ENCODE assay signal across 8 mouse cellular contexts in the genomic region with DNA sequence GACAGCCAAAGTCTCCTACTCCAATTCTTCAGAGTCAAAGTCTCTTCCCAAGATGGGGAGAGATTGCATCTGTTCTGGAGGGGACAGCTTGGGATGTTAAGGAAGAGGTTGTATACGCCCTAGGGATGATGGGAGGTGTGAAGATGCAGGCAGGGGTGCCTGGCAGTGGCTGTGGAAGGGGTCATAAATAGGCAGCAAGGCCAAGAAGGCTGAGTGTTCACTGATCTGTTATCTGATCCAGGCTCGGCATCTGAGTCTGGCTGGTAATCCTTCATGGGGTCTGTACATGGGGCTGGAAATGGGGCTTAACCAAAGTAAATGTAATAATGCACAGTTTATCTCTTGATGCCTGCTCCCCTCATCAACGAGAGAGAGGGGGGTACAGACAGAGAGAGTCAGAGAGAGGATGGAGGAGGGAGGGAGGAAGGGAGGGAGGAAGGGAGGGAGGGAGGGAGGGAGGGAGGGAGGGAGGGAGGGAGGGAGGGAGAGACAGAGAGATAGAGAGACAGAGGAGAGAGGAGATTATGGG. TPM values are rescaled to one million over a fixed set of nuclear protein-coding genes. Genes with fewer than 3 reads are reported as not detected.
DNase-seq lines count a peak whose midpoint lies in the region; ATAC-seq and TF ChIP-seq lines count a peak whose summit lies in the region.

A gene (plus strand): TSS at position 212 of the 529 bp plus-strand sequence.

- peak within 1 kb of the TSS; percentile 72 for H3K4me2 ChIP-seq in forebrain, embryonic 13.5 days
- peak within 1 kb of the TSS; percentile 74 for H3K4me2 ChIP-seq in hindbrain, embryonic 12.5 days (replicated peaks)
- H3K4me2 ChIP-seq in liver, embryonic 16.5 days (ENCODE audit: low read depth, low read length) = peak within 1 kb of the TSS; percentile 50

- H3K27me3 ChIP-seq in E14TG2a.4 (ENCODE audit: insufficient read depth, low read length) = peaks cover 45% of the 10 kb centered on the region
- H3K27me3 ChIP-seq in forebrain, embryonic 13.5 days = peaks cover 17% of the 10 kb centered on the region
- no peaks in the 10 kb centered on the region for H3K27me3 ChIP-seq in hindbrain, embryonic 12.5 days
- peaks cover 4% of the 10 kb centered on the region; the same call in 1 of the 2 replicates for H3K27me3 ChIP-seq in liver, embryonic 16.5 days (ENCODE audit: control insufficient read depth, insufficient read depth, low read depth, low read length)

- H3K27ac ChIP-seq in forebrain, embryonic 13.5 days = no peak within 1 kb of the TSS
- 0 out of 2 replicates have a peak within 1 kb of the TSS, but pooled peaks have one; percentile 35 for H3K27ac ChIP-seq in hindbrain, embryonic 12.5 days
- H3K27ac ChIP-seq in liver, embryonic 16.5 days (ENCODE audit: low read length) = no peak within 1 kb of the TSS

- no peaks in the 10 kb centered on the region for H3K36me3 ChIP-seq in E14TG2a.4 (ENCODE audit: insufficient read depth, low read length)
- H3K36me3 ChIP-seq in forebrain, embryonic 13.5 days (ENCODE audit: poor library complexity, severe bottlenecking) = no peaks in the 10 kb centered on the region
- H3K36me3 ChIP-seq in hindbrain, embryonic 12.5 days = no peaks in the 10 kb centered on the region
- no peaks in the 10 kb centered on the region for H3K36me3 ChIP-seq in liver, embryonic 16.5 days (ENCODE audit: control insufficient read depth, insufficient read depth)

- no peaks in the 10 kb centered on the region for H3K9me3 ChIP-seq in E14TG2a.4 (ENCODE audit: low read length)
- H3K9me3 ChIP-seq in forebrain, embryonic 13.5 days (replicated peaks) = no peaks in the 10 kb centered on the region
- no peaks in the 10 kb centered on the region for H3K9me3 ChIP-seq in hindbrain, embryonic 12.5 days (replicated peaks)
- no peaks in the 10 kb centered on the region for H3K9me3 ChIP-seq in liver, embryonic 16.5 days (replicated peaks; ENCODE audit: control insufficient read depth, low read length)

- DNase-seq in adrenal gland, adult 18-20 months (ENCODE audit: low spot score in 2 of 2) = no peak
- DNase-seq in adrenal gland, adult (ENCODE audit: inconsistent age in 2 of 2, low spot score in 1 of 2) = no peak

- H3K4me1 ChIP-seq in E14TG2a.4 (replicated peaks; ENCODE audit: low read depth, low read length) = peaks cover 16% of the 10 kb centered on the region
- H3K4me1 ChIP-seq in forebrain, embryonic 13.5 days = peaks cover 10% of the 10 kb centered on the region; the same call in 1 of the 2 replicates
- peaks cover 10% of the 10 kb centered on the region for H3K4me1 ChIP-seq in hindbrain, embryonic 12.5 days
- H3K4me1 ChIP-seq in liver, embryonic 16.5 days (ENCODE audit: control insufficient read depth, low read depth, low read length) = no peaks in the 10 kb centered on the region; the same call in 1 of the 2 replicates

- peak; percentile 55 for ATAC-seq in forebrain, embryonic 13.5 days
- peak; percentile 46; the same call in 1 of the 2 replicates for ATAC-seq in hindbrain, embryonic 12.5 days (ENCODE audit: low FRiP score)
- ATAC-seq in liver, embryonic 16.5 days (ENCODE audit: low read depth) = no peak
- no peak for ATAC-seq in cerebellum, adult (ENCODE audit: insufficient number of reproducible peaks, low FRiP score, low TSS enrichment)
- ATAC-seq in erythroblast, adult 5-6 weeks (replicated peaks; ENCODE audit: low FRiP score, poor library complexity, severe bottlenecking) = no peak

- H3K4me3 ChIP-seq in E14TG2a.4 (replicated peaks; ENCODE audit: low read length) = peak within 1 kb of the TSS; percentile 73
- peak within 1 kb of the TSS; percentile 34 for H3K4me3 ChIP-seq in forebrain, embryonic 13.5 days
- H3K4me3 ChIP-seq in hindbrain, embryonic 12.5 days = peak within 1 kb of the TSS; percentile 34
- peak within 1 kb of the TSS; percentile 38 for H3K4me3 ChIP-seq in liver, embryonic 16.5 days (ENCODE audit: low read depth, low read length)

- TF ChIP-seq CTCF in E14TG2a.4 (conservative IDR thresholded peaks at IDR 0.05; ENCODE audit: low read length) = no peak

- 33% methylated on average over 3 of the region's 3 CpGs for WGBS in forebrain, embryonic 13.5 days
- 11% methylated on average over 3 of the region's 3 CpGs for WGBS in hindbrain, embryonic 12.5 days
- 14% methylated on average over 3 of the region's 3 CpGs for WGBS in liver, embryonic 16.5 days (ENCODE audit: insufficient replicate concordance)

- H3K9ac ChIP-seq in forebrain, embryonic 13.5 days = peak within 1 kb of the TSS; percentile 28; the same call in 1 of the 2 replicates
- peak within 1 kb of the TSS; percentile 41; the same call in 1 of the 2 replicates for H3K9ac ChIP-seq in hindbrain, embryonic 12.5 days
- no peak within 1 kb of the TSS for H3K9ac ChIP-seq in liver, embryonic 16.5 days (ENCODE audit: low read depth, low read length)

RNA-seq across cellular contexts. Expression of the gene that starts here (rescaled TPM):
- 10 to 100 TPM; 51.2 to 77.6 TPM for total RNA-seq in adrenal gland, adult 18-20 months (2021)
- 29.8 and 31.4 TPM in 2 replicates for polyA plus RNA-seq in forebrain, embryonic 13.5 days (2015; fragmentation: Nextera tagmentation; extraction: Ambion mirVana)
- polyA plus RNA-seq in hindbrain, embryonic 12.5 days (2016; fragmentation: Nextera tagmentation; extraction: Ambion mirVana) = 384 and 480 TPM in 2 replicates
- 41.2 and 52.8 TPM in 2 replicates for polyA plus RNA-seq in liver, embryonic 16.5 days (2015; fragmentation: Nextera tagmentation; extraction: Ambion mirVana)
- total RNA-seq in erythroblast, adult 5-6 weeks (2015; ENCODE audit: low replicate concordance) = 0.19 and 0.84 TPM in 2 replicates
- total RNA-seq in erythroblast, adult 5-6 weeks (2017; ENCODE audit: low replicate concordance) = 0.51 and 0.70 TPM in 2 replicates

Comparison
In these comparisons a context has a peak if more than half of its experiments do, and no peak if none do; other contexts are left out.
1. RNA of the gene that starts here (total RNA-seq): 51.2 to 77.6 TPM in adrenal gland, adult 18-20 months; 0.19 to 0.84 TPM in erythroblast, adult 5-6 weeks; every median in the first group is over 10 times any median in the second.
2. ATAC-seq: peak in forebrain, embryonic 13.5 days (single experiment) and hindbrain, embryonic 12.5 days (single experiment); none in liver, embryonic 16.5 days (single experiment), cerebellum, adult (single experiment) and erythroblast, adult 5-6 weeks (single experiment).
3. Peak in every context shown above with its lines, with median percentiles within 50 percentile points of each other: H3K4me3 ChIP-seq and H3K4me2 ChIP-seq.